Mouse (Mus musculus): ENCODE data around the gene Rtn4r. TPM values are rescaled to one million over a fixed set of nuclear protein-coding genes. Genes with fewer than 3 reads are reported as not detected.

Gene Rtn4r
- polyA plus RNA-seq, 1 experiment from 2014 or later, result 18.6 TPM

- DNase-seq (no peak), ATAC-seq (ENCODE audit: low FRiP score, low TSS enrichment) (no peak)
- H3K27me3 ChIP-seq (ENCODE audit: control insufficient read depth, insufficient read depth, low read length), result no peaks in the 10 kb centered on the region
- H3K9me3 ChIP-seq (ENCODE audit: control insufficient read depth, low read length), result no peaks in the 10 kb centered on the region
- H3K36me3 ChIP-seq (ENCODE audit: control insufficient read depth, insufficient read depth, low read length), result peaks cover 13% of the 10 kb centered on the region; the same call in 1 of the 2 replicates
- 59% methylated on average over 12 of the region's 12 CpGs for WGBS
- peaks cover 39% of the 10 kb centered on the region for H3K4me1 ChIP-seq (ENCODE audit: control insufficient read depth, insufficient read depth, low read length)
- peak overlapping the region; percentile 74 for H3K27ac ChIP-seq (replicated peaks; ENCODE audit: low read depth, low read length)
- H3K9ac ChIP-seq (replicated peaks; ENCODE audit: low read length), result no peak overlapping the region; the same call in 1 of the 2 replicates
- H3K4me2 ChIP-seq (ENCODE audit: low read length), result no peak overlapping the region
- no peak overlapping the region for H3K4me3 ChIP-seq (replicated peaks; ENCODE audit: low read depth, low read length)
Measured at GRCm38 (mm10) chr16:18156579-18157350, 29.3 kb downstream of the Rtn4r start.

- no peaks in the 10 kb centered on the region for H3K27me3 ChIP-seq (ENCODE audit: control insufficient read depth, insufficient read depth, low read length)
- no peak overlapping the region for H3K27ac ChIP-seq (replicated peaks; ENCODE audit: low read depth, low read length)
- no peak overlapping the region for H3K9ac ChIP-seq (replicated peaks; ENCODE audit: low read length)
- WGBS, result 89% methylated on average over 6 of the region's 6 CpGs
- ATAC-seq (ENCODE audit: low FRiP score, low TSS enrichment), result no peak
- peaks cover 44% of the 10 kb centered on the region for H3K4me1 ChIP-seq (ENCODE audit: control insufficient read depth, insufficient read depth, low read length)
- no peak overlapping the region for H3K4me2 ChIP-seq (ENCODE audit: low read length)
- H3K9me3 ChIP-seq (ENCODE audit: control insufficient read depth, low read length), result no peaks in the 10 kb centered on the region
- H3K4me3 ChIP-seq (replicated peaks; ENCODE audit: low read depth, low read length), result no peak overlapping the region
- DNase-seq, result no peak
- no peaks in the 10 kb centered on the region for H3K36me3 ChIP-seq (ENCODE audit: control insufficient read depth, insufficient read depth, low read length)
Measured at GRCm38 (mm10) chr16:18159255-18159654, 31.8 kb downstream of the Rtn4r start.

GRCm38 (mm10) chr16:18159778-18160177 is 32.3 kb downstream of the Rtn4r start:
- Histone ChIP-seq H3K27me3 (ENCODE audit: control insufficient read depth, insufficient read depth, low read length) (no peaks in the 10 kb centered on the region), H3K27ac (replicated peaks; ENCODE audit: low read depth, low read length) (no peak overlapping the region), H3K36me3 (ENCODE audit: control insufficient read depth, insufficient read depth, low read length) (no peaks in the 10 kb centered on the region), H3K9ac (replicated peaks; ENCODE audit: low read length) (no peak overlapping the region), H3K4me1 (ENCODE audit: control insufficient read depth, insufficient read depth, low read length) (peaks cover 47% of the 10 kb centered on the region), H3K9me3 (ENCODE audit: control insufficient read depth, low read length) (no peaks in the 10 kb centered on the region), H3K4me2 (ENCODE audit: low read length) (no peak overlapping the region), H3K4me3 (replicated peaks; ENCODE audit: low read depth, low read length) (no peak overlapping the region)
- ATAC-seq (ENCODE audit: low FRiP score, low TSS enrichment) (no peak), DNase-seq (no peak)
- WGBS, result 70% methylated on average over 1 of the region's 1 CpGs

- Histone ChIP-seq H3K4me2 (ENCODE audit: low read length) (no peak overlapping the region), H3K36me3 (ENCODE audit: control insufficient read depth, insufficient read depth, low read length) (no peaks in the 10 kb centered on the region), H3K4me3 (replicated peaks; ENCODE audit: low read depth, low read length) (no peak overlapping the region), H3K27ac (replicated peaks; ENCODE audit: low read depth, low read length) (peak overlapping the region; percentile 3; the same call in 1 of the 2 replicates), H3K27me3 (ENCODE audit: control insufficient read depth, insufficient read depth, low read length) (no peaks in the 10 kb centered on the region), H3K9me3 (ENCODE audit: control insufficient read depth, low read length) (no peaks in the 10 kb centered on the region), H3K9ac (replicated peaks; ENCODE audit: low read length) (no peak overlapping the region), H3K4me1 (ENCODE audit: control insufficient read depth, insufficient read depth, low read length) (peaks cover 48% of the 10 kb centered on the region)
- no peak for ATAC-seq (ENCODE audit: low FRiP score, low TSS enrichment)
- DNase-seq, result peak; percentile 53
- 51% methylated on average over 7 of the region's 7 CpGs for WGBS
Measured at GRCm38 (mm10) chr16:18160514-18160913, 33.1 kb downstream of the Rtn4r start.

- WGBS, result 67% methylated on average over 1 of the region's 1 CpGs
- H3K27ac ChIP-seq (replicated peaks; ENCODE audit: low read depth, low read length), result no peak overlapping the region
- H3K9me3 ChIP-seq (ENCODE audit: control insufficient read depth, low read length), result no peaks in the 10 kb centered on the region
Measured at GRCm38 (mm10) chr16:18161190-18161589, 33.7 kb downstream of the Rtn4r start.

GRCm38 (mm10) chr16:18164642-18165238 is 37.3 kb downstream of the Rtn4r start:
- no peak overlapping the region for H3K9ac ChIP-seq (replicated peaks; ENCODE audit: low read length)
- H3K9me3 ChIP-seq (ENCODE audit: control insufficient read depth, low read length), result no peaks in the 10 kb centered on the region
- no peaks in the 10 kb centered on the region for H3K27me3 ChIP-seq (ENCODE audit: control insufficient read depth, insufficient read depth, low read length)
- H3K27ac ChIP-seq (replicated peaks; ENCODE audit: low read depth, low read length), result no peak overlapping the region
- ATAC-seq (ENCODE audit: low FRiP score, low TSS enrichment), result peak; percentile 22; the same call in 1 of the 2 replicates
- H3K4me2 ChIP-seq (ENCODE audit: low read length), result no peak overlapping the region
- no peaks in the 10 kb centered on the region for H3K36me3 ChIP-seq (ENCODE audit: control insufficient read depth, insufficient read depth, low read length)
- H3K4me1 ChIP-seq (ENCODE audit: control insufficient read depth, insufficient read depth, low read length), result peaks cover 35% of the 10 kb centered on the region
- 20% methylated on average over 2 of the region's 2 CpGs for WGBS
- no peak overlapping the region for H3K4me3 ChIP-seq (replicated peaks; ENCODE audit: low read depth, low read length)
- peak; percentile 59 for DNase-seq

More at GRCm38 (mm10) chr16:18161190-18161589, 33.7 kb downstream of the Rtn4r start:
- no peaks in the 10 kb centered on the region for H3K27me3 ChIP-seq (ENCODE audit: control insufficient read depth, insufficient read depth, low read length)
- no peak for DNase-seq
- ATAC-seq (ENCODE audit: low FRiP score, low TSS enrichment), result no peak
- H3K9ac ChIP-seq (replicated peaks; ENCODE audit: low read length), result no peak overlapping the region
- no peaks in the 10 kb centered on the region for H3K36me3 ChIP-seq (ENCODE audit: control insufficient read depth, insufficient read depth, low read length)
- peaks cover 47% of the 10 kb centered on the region for H3K4me1 ChIP-seq (ENCODE audit: control insufficient read depth, insufficient read depth, low read length)
- H3K4me2 ChIP-seq (ENCODE audit: low read length), result no peak overlapping the region
- H3K4me3 ChIP-seq (replicated peaks; ENCODE audit: low read depth, low read length), result no peak overlapping the region

- Histone ChIP-seq H3K27me3 (ENCODE audit: control insufficient read depth, insufficient read depth, low read length) (no peaks in the 10 kb centered on the region), H3K27ac (replicated peaks; ENCODE audit: low read depth, low read length) (0 out of 2 replicates have a peak overlapping the region, but pooled peaks have one; percentile 1), H3K9ac (replicated peaks; ENCODE audit: low read length) (no peak overlapping the region), H3K9me3 (ENCODE audit: control insufficient read depth, low read length) (no peaks in the 10 kb centered on the region), H3K4me2 (ENCODE audit: low read length) (no peak overlapping the region), H3K36me3 (ENCODE audit: control insufficient read depth, insufficient read depth, low read length) (no peaks in the 10 kb centered on the region), H3K4me1 (ENCODE audit: control insufficient read depth, insufficient read depth, low read length) (peaks cover 21% of the 10 kb centered on the region), H3K4me3 (replicated peaks; ENCODE audit: low read depth, low read length) (no peak overlapping the region)
- no peak for ATAC-seq (ENCODE audit: low FRiP score, low TSS enrichment)
- no peak for DNase-seq
- WGBS, result 75% methylated on average over 6 of the region's 6 CpGs
Measured at GRCm38 (mm10) chr16:18166613-18167190, 39.3 kb downstream of the Rtn4r start.

- DNase-seq, result no peak
- Histone ChIP-seq H3K4me1 (ENCODE audit: control insufficient read depth, insufficient read depth, low read length) (peaks cover 19% of the 10 kb centered on the region), H3K27me3 (ENCODE audit: control insufficient read depth, insufficient read depth, low read length) (no peaks in the 10 kb centered on the region), H3K4me3 (replicated peaks; ENCODE audit: low read depth, low read length) (no peak overlapping the region), H3K36me3 (ENCODE audit: control insufficient read depth, insufficient read depth, low read length) (no peaks in the 10 kb centered on the region), H3K9ac (replicated peaks; ENCODE audit: low read length) (no peak overlapping the region), H3K27ac (replicated peaks; ENCODE audit: low read depth, low read length) (no peak overlapping the region), H3K9me3 (ENCODE audit: control insufficient read depth, low read length) (no peaks in the 10 kb centered on the region), H3K4me2 (ENCODE audit: low read length) (no peak overlapping the region)
- WGBS, result 90% methylated on average over 5 of the region's 5 CpGs
- ATAC-seq (ENCODE audit: low FRiP score, low TSS enrichment), result no peak
Measured at GRCm38 (mm10) chr16:18169156-18169555, 41.7 kb downstream of the Rtn4r start.
